Mouse (Mus musculus): ENCODE measurements around the gene Ccdc107. TPM values are rescaled to one million over a fixed set of nuclear protein-coding genes. Genes with fewer than 3 reads are reported as not detected.
A peak's percentile ranks its signal among the peaks of the same experiment; 100 is the strongest.

Ccdc107 gene
- 10 to 100 TPM; 22.1 to 30.0 (median 27.6) TPM for total RNA-seq (2022)

DNA sequence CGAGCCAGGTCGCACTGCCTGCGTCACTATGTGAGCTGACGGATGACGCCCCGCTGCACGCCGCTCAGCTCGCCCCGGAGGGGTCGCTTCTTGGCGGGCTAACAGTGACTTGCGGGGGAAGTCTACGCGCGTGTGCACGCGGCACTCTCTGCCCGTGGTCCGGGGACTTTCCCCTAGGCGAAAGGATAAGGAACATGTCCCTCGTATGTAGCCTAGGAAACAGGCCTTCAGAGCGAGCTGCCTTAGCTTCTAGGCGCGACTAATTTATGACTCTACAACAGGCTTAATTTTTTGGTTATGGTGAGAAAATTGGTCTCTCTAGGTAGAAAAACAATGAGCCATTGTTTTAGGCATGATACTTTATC lies at the start of gene Ccdc107:
Gene Ccdc107 (plus strand): TSS at position 80 of the 365 bp plus-strand sequence.
- peak; percentile 94 to 97 for DNase-seq (ENCODE audit: low spot score in 2 of 2)

DNA sequence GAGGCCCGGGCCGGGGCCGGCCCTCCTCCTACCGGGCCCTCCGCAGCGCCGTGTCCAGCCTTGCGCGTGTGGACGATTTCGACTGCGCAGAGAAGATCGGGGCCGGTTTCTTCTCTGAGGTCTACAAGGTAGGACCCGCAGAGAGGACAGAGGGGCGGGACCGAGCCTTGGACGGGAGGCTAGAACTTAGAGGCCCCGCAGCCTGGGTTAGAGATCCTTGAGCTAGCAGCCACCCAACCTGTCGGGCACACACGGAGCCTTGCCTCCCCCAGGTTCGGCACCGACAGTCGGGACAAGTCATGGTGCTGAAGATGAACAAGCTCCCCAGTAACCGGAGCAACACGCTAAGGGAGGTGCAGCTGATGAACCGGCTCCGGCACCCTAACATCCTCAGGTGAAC lies 49.2 kb upstream of the Ccdc107 start:
- DNase-seq (ENCODE audit: low spot score in 2 of 2) = no peak

DNA sequence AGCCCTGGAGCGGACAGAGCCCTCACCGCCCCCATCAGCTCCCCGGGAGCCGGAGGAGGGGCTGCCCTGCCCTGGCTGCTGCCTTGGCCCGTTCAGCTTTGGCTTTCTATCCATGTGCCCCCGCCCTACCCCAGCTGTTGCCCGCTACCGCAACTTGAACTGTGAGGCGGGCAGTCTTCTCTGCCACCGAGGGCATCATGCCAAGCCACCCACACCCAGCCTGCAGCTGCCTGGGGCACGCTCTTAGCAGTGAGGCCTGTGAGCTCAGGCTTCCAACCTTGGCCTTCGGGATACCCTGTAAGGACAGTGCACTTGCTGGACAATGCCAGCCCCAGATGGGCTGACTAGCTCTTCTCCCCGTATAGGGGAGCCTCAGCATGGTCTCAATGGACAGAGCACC lies 45.4 kb upstream of the Ccdc107 start:
- no peak for DNase-seq (ENCODE audit: low spot score in 2 of 2)

DNA sequence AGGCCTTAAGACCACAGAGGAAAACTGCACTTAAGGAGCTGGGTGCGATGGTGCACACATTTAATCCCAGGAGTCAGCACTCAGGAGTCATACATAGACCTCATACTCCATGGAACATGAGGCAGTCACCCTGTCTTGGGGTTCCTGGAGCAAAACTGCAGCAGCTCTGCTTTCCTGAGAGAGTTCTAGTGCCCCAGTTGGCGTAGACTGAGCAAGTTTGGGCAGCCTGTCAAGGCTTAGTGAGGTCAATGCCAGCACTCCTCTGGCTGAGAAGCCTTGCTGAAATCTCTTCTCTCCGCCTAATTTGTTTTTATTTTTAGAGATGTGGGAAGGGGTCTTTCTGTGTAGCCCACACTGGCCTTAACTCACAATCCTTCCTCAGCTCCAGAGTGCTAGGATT lies 44.1 kb upstream of the Ccdc107 start:
- DNase-seq (ENCODE audit: low spot score in 2 of 2) = no peak

DNA sequence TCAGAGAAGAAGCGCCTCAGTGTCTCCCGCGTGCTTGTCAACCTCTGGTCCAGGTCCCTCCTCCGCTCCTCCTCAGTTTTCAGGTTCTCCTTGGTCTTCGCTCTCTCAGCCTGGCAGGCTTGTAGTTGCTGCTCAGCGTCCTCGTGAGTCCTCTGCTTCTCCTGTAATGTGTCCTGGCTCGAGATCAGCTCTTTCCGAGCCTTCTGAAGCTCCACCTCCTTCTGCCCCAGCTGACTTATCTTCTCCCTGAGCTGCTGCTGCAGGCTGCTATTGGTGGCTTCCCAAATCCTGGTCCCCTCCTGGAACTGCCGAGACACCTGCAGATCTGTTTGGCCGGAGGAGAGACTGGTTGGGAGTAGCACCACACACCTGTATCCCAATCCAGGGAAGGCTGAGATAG lies 40.4 kb upstream of the Ccdc107 start:
- DNase-seq (ENCODE audit: low spot score in 2 of 2) = no peak

DNA sequence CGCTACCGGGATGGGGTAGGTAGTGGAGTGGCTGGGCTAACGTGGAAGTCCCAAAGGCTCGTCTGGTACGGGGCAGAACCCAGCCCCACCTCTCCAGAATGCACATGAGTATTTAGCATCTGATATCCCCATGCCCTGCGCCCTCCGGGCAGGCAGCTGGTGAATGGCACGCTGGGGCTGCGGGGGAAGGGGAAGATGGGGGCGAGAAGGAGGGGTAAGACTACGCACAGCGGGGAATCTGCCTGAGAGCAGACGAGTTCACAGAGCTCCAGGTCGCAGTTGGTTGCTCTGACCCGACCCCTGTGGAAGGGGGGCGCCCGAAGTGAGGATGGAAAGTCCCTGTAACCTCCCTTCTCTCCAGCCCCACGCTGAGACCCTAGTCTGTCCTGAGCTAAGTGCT lies 39.3 kb upstream of the Ccdc107 start:
- no peak for DNase-seq (ENCODE audit: low spot score in 2 of 2)

DNA sequence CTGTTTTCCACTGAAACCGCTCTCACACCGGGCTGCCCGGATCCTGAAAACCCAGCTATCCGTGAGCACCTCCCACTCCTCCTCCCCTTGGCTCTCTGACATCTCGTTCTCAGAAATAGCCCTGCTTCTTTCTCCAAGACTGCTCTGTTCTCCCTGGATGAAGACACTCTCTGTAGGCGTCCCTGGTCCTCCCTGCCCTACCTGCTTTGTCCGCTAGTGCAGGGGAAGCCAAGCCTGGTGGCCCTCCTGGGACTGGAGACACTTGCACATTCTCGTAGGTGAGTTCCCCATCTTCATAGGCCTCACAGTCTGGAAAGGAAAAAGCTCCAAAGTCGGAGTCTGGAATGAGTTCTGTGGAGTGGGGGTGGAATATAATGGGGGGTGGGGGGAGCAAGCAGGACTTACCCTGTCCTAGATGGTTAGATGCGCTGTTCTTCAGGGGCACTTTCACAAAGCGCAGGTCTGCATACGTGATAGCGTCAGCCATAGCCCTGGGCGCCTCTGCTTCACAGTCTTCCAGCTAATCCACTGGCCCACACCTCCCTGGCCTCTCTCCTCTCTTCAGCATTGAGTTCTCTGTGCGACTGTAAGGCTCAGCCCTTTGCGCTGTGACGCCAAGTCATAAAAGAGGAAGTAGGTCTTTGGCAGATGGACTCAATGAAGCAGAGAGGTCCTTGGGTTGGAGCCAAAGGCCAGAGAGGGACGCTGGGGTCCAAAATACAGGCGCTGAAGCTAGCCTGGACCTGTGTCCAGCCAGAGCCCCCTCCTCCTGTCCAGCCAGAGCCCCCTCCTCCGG lies 38.5 kb upstream of the Ccdc107 start, which contains the start of gene Cd72:
Gene Cd72 (minus strand): TSS at position 588 of the 796 bp plus-strand sequence.
- DNase-seq (ENCODE audit: low spot score in 2 of 2) = no peak

DNA sequence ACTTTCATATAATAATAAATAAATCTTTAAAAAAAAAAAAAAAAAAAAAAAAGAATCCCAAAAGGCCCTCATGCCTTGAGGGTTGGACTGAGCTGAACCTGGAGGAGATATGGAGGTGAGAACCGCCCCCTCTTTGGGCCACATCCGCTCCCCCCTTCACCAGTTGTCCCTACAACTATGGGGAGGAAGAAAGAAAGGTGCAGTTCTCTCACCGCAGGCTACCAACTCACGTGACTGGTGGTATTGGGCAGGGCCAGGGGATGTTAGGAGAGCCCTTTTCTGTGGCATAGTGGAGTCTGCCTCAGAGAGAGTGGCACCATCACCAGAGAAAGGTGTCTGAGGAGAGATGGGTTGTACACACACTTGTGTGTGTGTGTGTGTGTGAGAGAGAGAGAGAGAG lies 36.2 kb upstream of the Ccdc107 start:
- no peak for DNase-seq (ENCODE audit: low spot score in 2 of 2)

DNA sequence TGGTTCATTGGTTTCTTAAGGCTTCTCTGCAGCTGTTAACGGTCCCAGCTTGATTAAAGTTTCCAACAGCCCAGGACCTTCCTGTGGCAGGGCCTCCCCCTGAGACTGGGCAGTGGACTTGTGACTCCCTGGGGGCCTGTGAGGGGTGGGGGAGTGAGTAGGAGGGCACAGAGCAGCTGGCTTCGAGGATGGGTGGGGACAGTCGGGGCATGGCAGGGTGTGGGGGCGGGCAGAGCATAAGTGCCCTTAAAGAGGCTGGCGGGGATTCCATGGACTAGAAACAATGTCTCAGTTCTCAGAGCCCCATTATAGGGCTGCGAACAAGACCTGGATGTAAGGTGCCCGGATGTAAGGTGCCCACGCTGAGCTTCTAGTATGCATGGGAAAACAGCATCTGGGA lies 35.6 kb upstream of the Ccdc107 start:
- no peak for DNase-seq (ENCODE audit: low spot score in 2 of 2)

DNA sequence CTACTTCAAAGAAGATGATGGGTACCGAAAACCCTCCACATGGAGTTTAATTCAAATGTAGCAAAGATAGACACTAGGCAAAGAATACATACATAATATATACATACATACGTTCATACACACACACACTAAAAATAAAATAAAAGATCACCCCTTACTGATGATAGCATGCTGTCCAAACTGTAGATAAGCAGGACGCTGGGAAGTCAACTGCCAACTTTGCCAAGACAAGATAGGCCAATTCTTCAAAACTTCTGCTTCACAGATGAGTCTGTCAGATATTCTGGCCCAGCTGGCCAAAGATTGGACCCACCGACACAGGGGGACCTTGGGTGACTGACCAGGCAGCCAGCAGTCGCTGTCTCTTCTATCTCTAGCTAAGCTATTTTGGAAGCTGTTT lies 29.6 kb upstream of the Ccdc107 start:
- no peak for DNase-seq (ENCODE audit: low spot score in 2 of 2)

DNA sequence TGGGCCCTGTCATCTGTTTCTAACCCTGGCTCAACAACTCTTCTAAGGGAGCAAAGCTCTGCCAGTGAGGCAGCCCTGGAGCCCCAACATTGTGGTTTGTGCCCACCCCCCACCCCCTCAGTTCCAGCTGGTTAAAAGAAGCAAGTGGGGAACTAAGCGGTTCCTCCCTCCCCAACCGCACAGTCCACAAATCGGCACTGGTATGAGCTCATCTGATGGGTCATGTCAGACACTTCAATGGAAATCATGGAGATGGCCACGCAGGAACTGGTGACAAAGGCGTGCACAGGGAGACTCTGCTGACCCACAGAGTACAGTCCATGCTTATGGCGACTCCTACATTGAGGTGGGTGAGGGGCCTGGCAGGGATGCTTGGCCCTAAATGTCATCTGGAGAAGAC lies 26.8 kb upstream of the Ccdc107 start:
- DNase-seq (ENCODE audit: low spot score in 2 of 2) = no peak

DNA sequence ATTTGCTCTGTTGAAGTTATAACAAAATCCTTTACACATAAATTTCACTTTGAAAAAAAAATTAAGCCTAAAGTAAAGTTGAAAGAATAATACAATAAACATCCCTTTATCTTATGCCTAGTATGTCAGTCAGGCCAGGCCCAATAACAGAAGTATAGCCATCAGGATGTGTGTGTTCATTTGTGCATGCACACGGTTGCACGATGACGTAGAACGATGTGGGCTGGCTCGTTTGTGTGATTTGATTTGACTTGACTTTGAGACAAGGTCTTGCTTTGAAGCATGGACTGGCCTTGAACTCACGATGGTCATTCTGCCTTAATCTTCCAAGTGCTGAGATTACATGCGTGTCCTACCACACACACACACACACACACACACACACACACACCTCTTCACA lies 25.8 kb upstream of the Ccdc107 start:
- DNase-seq (ENCODE audit: low spot score in 2 of 2) = no peak

DNA sequence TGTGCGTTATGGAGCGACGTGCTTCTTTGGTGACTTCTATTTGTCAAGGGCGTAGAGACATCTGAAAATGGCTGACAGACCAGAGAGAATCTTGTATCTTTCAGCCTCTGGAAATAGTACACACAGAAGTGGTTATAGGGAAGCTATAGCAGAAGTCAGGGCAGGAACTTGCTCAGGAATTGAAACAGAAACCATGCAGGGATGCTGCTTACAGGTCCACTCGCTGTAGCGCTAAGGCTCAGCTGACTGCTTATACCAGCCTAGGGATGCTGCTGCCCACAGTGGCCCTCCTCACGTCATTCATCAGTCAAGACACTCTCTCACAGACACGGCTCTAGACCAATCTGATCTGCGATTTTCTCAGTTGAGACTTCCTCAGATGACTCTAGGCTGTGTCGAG lies 22.4 kb upstream of the Ccdc107 start:
- DNase-seq (ENCODE audit: low spot score in 2 of 2) = no peak

DNA sequence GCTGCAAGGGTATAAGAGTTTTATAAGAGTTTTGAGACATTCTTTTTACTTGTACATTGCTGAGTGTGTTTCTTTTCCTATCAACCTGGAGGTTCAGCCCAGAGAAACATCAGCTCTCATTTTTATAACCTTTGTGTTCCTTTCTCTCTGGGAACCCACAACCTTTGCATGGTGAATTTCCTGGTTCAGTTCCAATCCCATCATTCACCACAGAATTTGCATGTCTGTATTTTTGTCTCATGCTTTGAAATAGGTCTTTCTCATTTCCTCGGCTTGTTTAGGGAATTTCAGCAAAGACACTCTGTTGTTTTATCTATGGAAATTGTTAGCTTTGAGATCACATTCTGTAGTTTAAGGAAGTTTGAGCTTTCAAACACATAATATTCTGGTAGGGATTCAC lies 19.1 kb upstream of the Ccdc107 start:
- no peak for DNase-seq (ENCODE audit: low spot score in 2 of 2)

DNA sequence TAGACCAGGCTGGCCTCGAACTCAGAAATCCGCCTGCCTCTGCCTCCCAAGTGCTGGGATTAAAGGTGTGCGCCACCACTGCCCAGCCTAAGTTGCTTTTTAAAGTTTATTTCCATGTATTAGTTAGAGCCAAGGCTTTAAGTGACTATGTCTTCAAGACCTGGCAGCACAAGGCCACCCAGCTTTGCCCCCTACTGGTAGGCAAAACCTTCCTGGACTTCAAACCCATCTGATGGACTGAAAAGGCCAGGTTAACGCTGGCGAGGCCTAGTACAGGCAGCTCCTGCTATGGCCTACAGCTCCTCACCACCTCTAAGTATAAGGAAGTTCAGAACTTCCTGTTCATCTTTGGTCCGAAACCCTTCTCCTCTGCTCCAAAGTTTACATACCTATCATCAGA lies 16.1 kb upstream of the Ccdc107 start:
- no peak for DNase-seq (ENCODE audit: low spot score in 2 of 2)

DNA sequence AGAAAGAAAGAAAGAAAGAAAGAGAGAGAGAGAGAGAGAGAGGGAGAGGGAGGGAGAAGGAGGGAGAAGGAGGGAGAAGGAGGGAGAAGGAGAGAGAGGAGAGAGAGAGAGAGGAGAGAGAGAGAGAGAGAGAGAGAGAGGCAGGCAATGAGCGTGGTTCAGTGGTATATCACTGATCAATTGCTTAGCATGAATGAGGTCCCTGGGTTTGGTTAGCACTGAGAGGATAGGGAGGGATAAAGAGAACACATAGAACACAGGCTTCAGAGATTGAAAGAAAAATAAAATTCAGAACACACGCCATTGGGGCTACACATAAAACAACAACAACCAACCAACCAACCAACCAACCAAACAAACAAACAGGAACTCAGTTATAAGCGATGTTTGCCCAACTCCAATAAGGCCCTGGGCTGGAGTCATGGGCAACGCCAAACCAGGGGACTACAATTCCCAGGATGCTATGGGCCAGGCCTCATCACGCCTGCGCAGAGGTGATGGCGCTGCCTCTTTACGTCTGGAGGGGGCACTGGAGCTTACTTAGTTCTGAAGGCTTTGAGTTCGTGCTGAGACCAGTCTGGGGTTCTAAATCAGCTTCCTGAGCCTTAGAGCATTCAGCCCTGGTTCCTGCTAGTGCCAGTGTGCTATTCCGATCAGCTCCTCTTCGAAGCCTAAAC lies 14.7 kb upstream of the Ccdc107 start:
- peak; percentile 79 to 80 for DNase-seq (ENCODE audit: low spot score in 2 of 2)

DNA sequence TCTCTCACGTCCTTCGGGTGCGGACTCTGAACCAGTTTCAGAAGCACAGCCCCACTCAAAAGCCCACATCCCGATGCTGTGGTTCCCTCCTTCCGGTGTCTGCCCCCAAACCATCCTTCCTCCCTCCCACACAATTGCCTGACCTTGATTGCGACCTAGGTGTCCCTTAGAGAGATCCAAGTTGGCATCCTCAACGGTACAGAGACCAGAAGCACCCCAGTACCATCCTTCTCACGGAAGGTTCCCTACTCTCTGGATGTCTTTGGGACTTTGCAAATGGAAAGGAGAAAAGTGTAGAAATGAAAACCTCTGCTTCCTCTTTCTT lies 14.2 kb upstream of the Ccdc107 start:
- no peak for DNase-seq (ENCODE audit: low spot score in 2 of 2)

DNA sequence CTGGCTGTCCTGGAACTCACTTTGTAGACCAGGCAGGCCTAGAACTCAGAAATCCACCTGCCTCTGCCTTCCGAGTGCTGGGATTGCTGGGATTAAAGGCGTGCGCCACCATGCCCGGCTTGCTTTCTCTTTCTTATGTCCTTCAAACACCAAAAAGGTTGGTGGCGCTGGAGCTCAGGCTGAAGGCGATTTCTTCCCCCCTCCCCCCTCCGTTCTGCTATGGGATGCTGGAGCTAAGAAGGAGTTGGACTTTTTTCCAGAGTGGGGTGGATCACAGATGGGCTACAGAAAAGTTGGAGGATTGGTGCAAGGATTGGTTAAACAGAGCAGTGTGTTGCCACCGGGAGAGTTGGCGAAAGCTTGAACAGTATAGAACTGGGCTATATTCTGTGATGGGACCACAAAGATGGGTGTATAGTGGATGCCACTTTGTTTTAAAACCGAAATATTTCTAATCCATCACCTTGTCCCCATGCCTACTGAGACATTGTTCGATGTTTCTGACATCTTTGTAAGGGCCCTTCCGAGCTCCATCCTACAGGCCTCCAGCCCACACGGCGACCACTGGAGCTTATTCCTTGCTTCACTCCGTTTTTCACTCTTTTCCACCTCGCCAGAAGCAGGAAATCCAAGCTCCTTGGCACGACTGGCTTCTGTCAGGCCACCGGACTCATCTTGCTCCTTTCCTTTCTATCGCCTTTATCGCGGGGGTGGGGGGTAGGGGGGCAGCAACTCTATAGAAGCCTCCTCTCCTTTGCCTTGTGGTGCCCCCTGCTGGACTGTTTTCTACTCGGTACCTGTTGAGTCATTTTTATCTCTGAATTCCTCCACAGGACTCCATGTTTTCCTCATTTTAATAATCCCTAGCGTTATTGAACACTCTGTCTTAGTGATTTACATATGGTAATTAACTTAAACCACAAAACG lies 13.5 kb upstream of the Ccdc107 start:
- peak in 1 of 2 experiments; percentile 32 for DNase-seq (ENCODE audit: low spot score in 2 of 2)

DNA sequence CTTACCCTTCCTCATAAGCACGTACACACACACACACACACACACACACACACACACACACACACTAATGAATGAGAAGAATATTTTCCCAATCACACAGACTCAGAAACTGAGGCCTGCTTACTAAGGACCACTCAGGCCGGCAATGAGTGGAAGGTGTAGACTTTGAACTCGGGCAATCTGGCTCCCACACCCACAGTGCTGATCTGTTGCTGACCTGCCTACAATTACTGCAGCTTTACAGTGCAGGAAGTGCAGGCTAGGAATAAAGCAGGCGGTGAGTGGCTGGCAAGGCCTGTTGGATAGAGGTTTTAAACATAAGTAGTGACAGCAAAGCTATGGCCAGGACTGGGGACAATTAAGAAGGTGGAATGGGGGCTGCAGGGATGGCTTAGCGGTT lies 11.7 kb upstream of the Ccdc107 start:
- DNase-seq (ENCODE audit: low spot score in 2 of 2) = no peak

DNA sequence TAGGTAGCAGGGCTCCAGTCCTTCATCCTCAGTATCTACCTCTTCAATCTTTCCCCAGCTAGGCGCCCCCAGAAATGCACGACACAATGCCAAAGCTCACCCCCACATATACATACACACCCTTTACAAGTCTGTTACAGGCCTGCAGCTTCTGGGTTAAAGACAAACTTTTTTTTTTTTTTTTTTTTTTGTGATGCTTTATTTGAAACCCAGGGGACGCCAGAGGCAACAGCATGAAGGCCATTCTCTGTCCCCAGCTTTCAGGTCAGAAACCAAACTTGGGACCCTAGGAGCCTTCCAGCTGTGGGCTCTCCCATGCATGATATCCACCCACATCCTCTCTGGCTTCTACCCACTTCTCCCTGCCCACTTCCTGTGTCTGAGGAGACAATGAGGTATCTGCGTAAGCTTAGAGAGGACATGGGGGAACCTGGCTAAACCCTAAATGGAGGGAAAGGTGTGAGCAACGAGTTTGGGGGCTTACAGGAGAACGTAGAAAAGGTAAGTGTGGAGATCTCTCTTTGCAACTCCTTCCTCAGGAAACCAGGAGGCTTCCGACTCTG lies 10.7 kb upstream of the Ccdc107 start:
- DNase-seq (ENCODE audit: low spot score in 2 of 2) = no peak

DNA sequence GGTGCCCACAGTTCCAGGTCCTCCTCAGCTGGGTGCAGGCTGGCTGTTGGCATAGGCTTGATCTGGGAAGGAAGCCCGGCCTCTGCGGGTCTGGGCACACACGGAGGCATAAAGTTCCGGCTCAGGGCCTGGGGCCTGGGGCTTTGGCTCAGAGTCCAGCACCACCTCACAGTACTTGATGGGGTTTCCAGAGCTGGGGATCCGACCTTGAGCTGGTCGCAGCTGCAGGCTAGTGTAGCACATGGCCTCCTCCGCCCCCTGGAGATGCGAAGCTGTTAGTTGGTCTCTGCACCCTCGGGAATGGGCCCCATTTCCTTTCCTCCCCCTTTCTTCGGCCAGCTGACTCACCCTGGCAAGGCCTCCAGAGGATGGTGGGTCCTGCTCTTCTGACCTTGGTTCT lies 10.1 kb upstream of the Ccdc107 start:
- DNase-seq (ENCODE audit: low spot score in 2 of 2) = no peak

Measured in layer of hippocampus, adult 8-10 months (tissue).